ENCODE assay signal across 31 mouse cellular contexts in genomic region chr2:44464631-44465030, GRCm38 (mm10).
A peak's percentile ranks its signal among the peaks of the same experiment; 100 is the strongest.
DNase-seq lines count a peak whose midpoint lies in the region; ATAC-seq lines count a peak whose summit lies in the region.
"Had no signal": no experiment of that assay in that cellular context is flagged by ENCODE, and none has a peak within 500 bp of the region (broad histone marks: within the 10 kb centered on the region; RNA-seq: fewer than 3 reads in every experiment).

No protein-coding gene starts in this region.

- no peaks in the 10 kb centered on the region for H3K9me3 ChIP-seq in neural tube, embryonic 13.5 days
- H3K9me3 ChIP-seq in hindbrain, embryonic 10.5 days = no peaks in the 10 kb centered on the region
- H3K9me3 ChIP-seq: heart, embryonic 13.5 days; hindbrain, embryonic 12.5 days; intestine, embryonic 15.5 days; limb, embryonic 13.5 days; lung, embryonic 15.5 days; stomach, embryonic 15.5 days had no signal

- WGBS in neural tube, embryonic 13.5 days = 77% methylated on average over 7 of the region's 7 CpGs
- 89% methylated on average over 7 of the region's 7 CpGs for WGBS in hindbrain, embryonic 10.5 days

- intact Hi-C loops in heart, postnatal 25 days (cut with DNase I) = no loop called here

- H3K4me1 ChIP-seq in neural tube, embryonic 13.5 days (replicated peaks) = peaks cover 5% of the 10 kb centered on the region; the same call in 1 of the 2 replicates
- peaks cover 7% of the 10 kb centered on the region for H3K4me1 ChIP-seq in hindbrain, embryonic 10.5 days (replicated peaks)
- H3K4me1 ChIP-seq: intestine, embryonic 15.5 days; stomach, embryonic 15.5 days had no signal

- no peak for ATAC-seq in neural tube, embryonic 13.5 days (ENCODE audit: low read depth)
- ATAC-seq: forebrain, embryonic 16.5 days; hindbrain, postnatal 0 days; intestine, embryonic 15.5 days; midbrain, embryonic 16.5 days had no signal

- H3K27ac ChIP-seq in neural tube, embryonic 13.5 days (replicated peaks) = 0 out of 2 replicates have a peak overlapping the region, but pooled peaks have one; percentile 10
- no peak overlapping the region for H3K27ac ChIP-seq in hindbrain, embryonic 10.5 days
- H3K27ac ChIP-seq: gastrocnemius, adult 2 months; heart, adult 2 months; heart, embryonic 13.5 days; hindbrain, embryonic 12.5 days; hindbrain, postnatal 0 days; intestine, embryonic 15.5 days; left cerebral cortex, adult 2 months; limb, embryonic 13.5 days; lung, embryonic 15.5 days; stomach, embryonic 15.5 days had no signal

- no peaks in the 10 kb centered on the region for H3K27me3 ChIP-seq in neural tube, embryonic 13.5 days
- no peaks in the 10 kb centered on the region for H3K27me3 ChIP-seq in hindbrain, embryonic 10.5 days (ENCODE audit: insufficient read depth, poor library complexity, severe bottlenecking)
- H3K27me3 ChIP-seq: heart, embryonic 13.5 days; hindbrain, embryonic 12.5 days; intestine, embryonic 15.5 days; limb, embryonic 13.5 days; lung, embryonic 15.5 days; stomach, embryonic 15.5 days had no signal

- no peak overlapping the region for H3K4me3 ChIP-seq in neural tube, embryonic 13.5 days
- no peak overlapping the region for H3K4me3 ChIP-seq in hindbrain, embryonic 10.5 days
- H3K4me3 ChIP-seq: erythroblast, embryonic 14.5 days; gastrocnemius, adult 2 months; heart, adult 2 months; heart, embryonic 13.5 days; hindbrain, embryonic 12.5 days; intestine, embryonic 15.5 days; left cerebral cortex, adult 2 months; limb, embryonic 13.5 days; lung, embryonic 15.5 days; myocyte; stomach, embryonic 15.5 days had no signal

- H3K4me2 ChIP-seq in neural tube, embryonic 13.5 days = no peak overlapping the region
- H3K4me2 ChIP-seq: heart, embryonic 13.5 days; hindbrain, embryonic 12.5 days; intestine, embryonic 15.5 days; limb, embryonic 13.5 days; liver, embryonic 11.5 days; lung, embryonic 15.5 days; midbrain, embryonic 11.5 days; stomach, embryonic 15.5 days had no signal

- no peak overlapping the region for H3K9ac ChIP-seq in neural tube, embryonic 13.5 days
- H3K9ac ChIP-seq: heart, embryonic 13.5 days; hindbrain, embryonic 12.5 days; intestine, embryonic 15.5 days; limb, embryonic 13.5 days; lung, embryonic 15.5 days; stomach, embryonic 15.5 days had no signal

- H3K36me3 ChIP-seq in neural tube, embryonic 13.5 days = no peaks in the 10 kb centered on the region
- H3K36me3 ChIP-seq in hindbrain, embryonic 10.5 days = no peaks in the 10 kb centered on the region
- H3K36me3 ChIP-seq: heart, embryonic 13.5 days; hindbrain, embryonic 12.5 days; intestine, embryonic 15.5 days; limb, embryonic 13.5 days; lung, embryonic 15.5 days; stomach, embryonic 15.5 days had no signal

- DNase-seq in neural tube, embryonic 10.5 days (ENCODE audit: extremely low spot score, low spot score) = no peak
- peak; percentile 25 to 37 for DNase-seq in cerebellum, adult 18-20 months
- DNase-seq in cerebellum, postnatal 10 days = peak; percentile 43 to 45
- DNase-seq in retina, postnatal 1 day = peak; percentile 68
- DNase-seq in hindbrain, embryonic 10.5 days (ENCODE audit: low spot score) = no peak
- DNase-seq in thymus, adult 18-20 months = no peak
- no peak for DNase-seq in heart, postnatal 25 days (ENCODE audit: low spot score)
- DNase-seq: adrenal gland, adult 2 months; B cell, adult 2 months; gastrocnemius, adult 2 months; gastrocnemius, postnatal 36 days; heart, adult 2 months; heart, postnatal 10 days; kidney, adult 9 months; kidney, postnatal 14 days; thymus, postnatal 14 days had no signal

Comparison
In these comparisons a context has a peak if more than half of its experiments do, and no peak if none do; other contexts are left out.
1. DNase-seq: peak in cerebellum, adult 18-20 months (2 of 2), cerebellum, postnatal 10 days (2 of 2) and retina, postnatal 1 day (single experiment); none in neural tube, embryonic 10.5 days (single experiment), hindbrain, embryonic 10.5 days (single experiment), thymus, adult 18-20 months (0 of 2) and heart, postnatal 25 days (single experiment).